Mouse (Mus musculus): ENCODE data around the gene Zcchc14.

Zcchc14 gene

DNA sequence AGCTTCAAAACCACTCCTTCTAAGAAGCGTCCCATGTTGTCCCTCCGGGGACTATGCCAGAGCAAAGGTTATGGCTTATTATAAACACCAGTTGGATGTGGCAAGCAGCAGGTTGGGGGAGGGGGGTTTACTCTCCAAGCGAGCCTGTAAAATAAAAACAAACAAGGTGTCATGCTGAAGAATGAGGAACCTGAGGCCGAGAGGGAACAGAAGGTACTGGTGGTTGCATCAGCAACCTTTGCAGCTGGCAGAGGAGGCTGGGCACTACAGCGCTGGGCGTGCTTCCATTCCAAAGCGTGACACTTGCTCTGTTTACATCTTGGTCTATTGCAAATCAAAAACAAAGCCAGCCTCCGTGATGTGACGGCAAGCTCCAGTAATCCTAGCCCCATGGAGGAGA lies 72.2 kb downstream of the Zcchc14 start:
- no peak for DNase-seq

DNA sequence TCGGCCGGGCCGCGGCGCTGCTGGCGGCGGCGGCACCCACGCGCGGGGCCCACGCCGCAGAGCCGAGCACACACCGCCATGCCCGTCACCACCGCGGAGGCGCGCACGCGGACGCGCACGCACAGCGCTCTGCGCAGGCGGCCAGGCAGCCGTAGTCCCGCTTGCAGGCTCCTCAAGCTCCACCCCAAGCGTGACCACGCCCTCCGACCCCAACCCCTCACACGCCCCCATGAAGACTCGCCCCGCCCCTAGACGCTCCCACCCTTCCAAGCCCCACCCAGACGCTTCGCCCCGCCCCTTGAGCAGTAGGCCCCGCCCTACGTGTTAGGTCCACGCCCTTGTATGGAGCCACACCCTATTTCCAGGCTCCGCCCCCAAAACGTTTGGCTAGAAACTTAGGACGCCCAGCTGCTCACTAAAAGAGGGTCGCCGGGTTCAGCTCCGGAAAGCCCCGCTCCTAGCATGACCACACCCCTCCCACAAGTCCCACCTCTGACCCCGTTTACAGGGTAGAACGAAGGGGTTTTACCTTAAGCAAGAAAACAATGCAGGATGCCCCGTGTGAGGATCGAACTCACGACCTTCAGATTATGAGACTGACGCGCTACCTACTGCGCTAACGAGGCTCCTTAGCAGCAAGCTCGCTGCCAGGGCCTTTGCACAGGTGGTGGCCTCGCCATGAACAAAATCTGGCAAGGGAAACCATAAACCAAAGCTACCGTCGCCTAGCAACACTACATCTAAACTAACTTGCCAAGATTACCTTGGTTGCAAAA lies 73.8 kb downstream of the Zcchc14 start, which contains the start of gene Fbxo31:
TSS of gene Fbxo31 (minus strand) at position 131 of the 776 bp plus-strand sequence.
- DNase-seq = peak; percentile 97

DNA sequence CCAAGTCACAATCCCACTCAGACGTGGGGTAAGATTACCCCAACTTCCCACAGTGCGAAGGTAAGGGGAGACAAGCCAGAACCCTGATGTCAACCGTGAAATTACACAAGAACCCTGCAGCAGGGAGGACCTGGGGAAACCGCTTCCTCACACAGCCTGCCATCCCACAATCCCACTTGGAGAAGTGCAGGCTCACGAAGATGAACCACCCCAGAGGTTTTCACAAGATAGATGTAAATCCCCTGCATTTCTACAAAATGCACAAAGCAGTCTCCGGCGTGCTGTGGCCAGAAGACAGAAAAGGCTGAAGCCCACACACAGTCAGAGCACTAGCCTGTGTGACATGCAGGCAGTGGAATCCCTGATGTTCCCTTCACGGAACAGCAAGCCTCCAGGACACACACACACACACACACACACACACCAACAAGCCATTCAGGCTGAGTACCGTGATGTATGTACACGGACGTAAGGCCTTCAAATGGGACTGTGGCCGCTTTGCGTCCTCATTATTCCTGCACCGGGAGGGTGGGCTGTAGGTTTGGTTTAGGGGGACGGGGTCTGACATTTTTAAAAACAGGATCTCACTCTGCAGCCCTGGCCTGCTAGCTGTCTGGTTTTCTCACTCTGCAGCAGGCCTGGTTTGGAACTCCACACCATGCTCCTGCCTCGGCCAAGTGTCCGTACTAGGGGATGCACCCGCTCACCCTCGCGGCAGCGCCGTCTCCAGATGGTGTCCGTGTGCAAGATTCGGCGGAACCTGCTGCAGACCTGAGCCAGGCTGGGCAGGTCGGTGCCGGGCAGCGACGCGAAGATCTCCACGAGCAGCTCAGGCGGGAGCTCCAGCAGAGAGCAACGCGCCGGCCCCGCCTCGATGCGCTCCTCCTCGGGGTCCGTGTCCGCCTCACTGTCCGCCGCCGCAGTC lies 74.7 kb downstream of the Zcchc14 start:
- DNase-seq = no peak

DNA sequence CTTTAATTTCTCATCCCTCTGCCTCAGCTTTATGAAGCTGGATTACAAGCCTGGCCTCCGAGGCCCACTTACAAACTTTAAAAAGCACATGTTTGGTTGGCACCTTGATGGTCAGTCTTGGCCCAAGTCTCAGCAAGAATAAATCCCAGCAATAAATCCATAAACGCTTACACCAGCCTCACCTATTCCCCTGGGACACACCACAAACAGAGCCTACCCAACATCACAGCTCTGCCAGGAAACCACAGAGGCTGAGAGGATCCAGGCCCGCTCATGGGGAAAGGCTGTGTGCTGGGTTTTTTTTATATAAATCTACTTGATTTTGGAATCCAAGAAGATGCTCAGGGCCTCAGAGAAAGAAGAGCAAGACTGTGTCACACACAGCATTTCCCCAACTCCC lies 77.0 kb downstream of the Zcchc14 start:
- DNase-seq = no peak

DNA sequence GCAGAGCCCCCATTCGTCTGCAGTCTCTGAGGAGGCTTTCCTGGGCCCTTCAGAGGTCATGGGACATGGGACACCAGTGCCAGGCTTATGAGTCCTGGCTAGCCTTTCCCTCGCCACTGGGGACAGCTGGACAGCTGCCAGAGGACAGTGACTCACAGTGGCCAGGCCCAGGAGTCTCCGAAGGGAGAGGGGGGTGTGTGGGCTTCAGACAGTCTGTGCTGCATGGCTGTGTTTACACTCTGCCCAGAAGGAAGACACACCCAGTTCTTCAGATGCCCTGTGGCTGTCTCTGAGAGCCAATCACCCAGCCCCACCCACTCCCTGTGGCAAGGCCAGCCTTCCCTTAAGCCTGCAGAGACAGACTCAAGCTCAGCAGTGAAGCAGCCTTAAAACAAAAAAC lies 79.4 kb downstream of the Zcchc14 start:
- peak; percentile 73 for DNase-seq

DNA sequence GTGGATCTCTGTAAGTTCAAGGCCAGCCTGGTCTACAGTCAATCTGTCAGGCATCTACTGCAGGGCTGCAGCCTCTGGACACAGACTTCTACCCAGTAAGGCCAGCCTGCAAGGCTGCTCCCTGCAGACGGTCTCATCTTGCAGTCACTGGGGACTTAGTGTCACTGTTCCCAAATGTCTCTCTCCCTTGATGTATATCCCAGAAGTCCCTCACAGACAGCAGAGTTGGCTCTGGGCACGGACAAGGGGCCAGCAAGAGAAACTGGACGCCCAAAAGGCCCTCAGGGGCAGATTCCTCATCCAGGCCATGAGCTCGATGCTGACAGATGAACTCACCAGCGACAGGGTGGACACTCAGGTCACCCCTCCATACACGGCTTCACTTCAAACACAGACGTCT lies 80.6 kb downstream of the Zcchc14 start:
- no peak for DNase-seq

DNA sequence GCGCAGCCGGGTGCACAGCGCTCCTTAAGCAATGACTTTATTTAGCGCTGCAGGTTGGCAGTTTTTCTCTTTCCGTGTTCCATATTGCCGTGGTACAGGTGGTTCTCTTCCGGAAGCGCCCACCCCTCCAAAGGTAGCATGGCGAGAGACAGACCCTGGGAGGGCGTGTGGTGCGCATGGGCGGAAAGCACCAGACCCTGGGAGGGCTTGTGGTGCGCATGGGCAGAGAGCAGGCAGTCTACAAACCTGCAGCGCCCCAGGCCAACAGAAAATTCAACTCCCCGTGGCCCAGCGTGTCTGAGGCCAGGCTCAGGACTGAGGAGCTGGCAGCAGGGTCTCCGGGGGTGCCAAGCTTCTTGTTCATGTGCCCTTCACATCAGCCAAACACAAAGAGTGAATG lies 81.9 kb downstream of the Zcchc14 start:
- no peak for DNase-seq

DNA sequence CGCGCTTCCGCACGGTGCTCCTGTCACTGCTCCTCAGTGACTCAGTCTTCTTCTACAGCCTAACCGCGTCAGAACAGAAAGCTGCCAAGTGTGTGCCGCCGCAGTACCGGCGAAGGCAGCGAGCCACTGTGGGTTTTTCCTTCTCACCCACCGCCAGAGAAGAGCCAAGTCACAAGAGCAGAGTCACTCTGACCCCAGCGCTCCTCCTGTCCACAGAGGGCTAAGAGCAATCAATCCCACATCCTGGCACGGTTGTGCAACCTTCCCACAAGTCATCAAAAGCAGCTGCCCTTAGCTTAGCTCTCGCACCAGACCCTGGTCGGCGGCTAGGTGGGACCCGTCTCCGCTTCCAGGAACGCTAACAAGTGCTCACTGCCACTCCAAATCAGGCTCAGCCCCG lies 82.4 kb downstream of the Zcchc14 start:
- DNase-seq = no peak

DNA sequence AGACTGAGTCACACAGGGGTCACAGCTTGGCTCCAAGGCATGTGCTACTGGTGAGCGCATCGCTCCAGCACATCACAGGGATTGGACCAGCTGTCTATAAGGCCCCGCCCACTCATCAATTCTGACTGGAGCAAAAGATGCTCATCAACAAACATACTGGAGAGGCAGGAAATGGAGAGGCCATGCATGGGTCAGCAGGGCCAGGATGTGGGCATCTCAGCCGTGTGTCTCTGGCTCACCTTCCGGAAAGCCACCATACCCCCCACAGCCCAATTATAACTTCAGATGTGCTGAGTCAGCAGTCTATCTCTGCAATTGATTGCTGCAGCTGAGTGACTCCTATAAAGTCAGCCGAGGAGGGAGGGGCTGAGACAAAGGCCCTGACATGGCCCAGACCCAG lies 84.4 kb downstream of the Zcchc14 start:
- DNase-seq = no peak

DNA sequence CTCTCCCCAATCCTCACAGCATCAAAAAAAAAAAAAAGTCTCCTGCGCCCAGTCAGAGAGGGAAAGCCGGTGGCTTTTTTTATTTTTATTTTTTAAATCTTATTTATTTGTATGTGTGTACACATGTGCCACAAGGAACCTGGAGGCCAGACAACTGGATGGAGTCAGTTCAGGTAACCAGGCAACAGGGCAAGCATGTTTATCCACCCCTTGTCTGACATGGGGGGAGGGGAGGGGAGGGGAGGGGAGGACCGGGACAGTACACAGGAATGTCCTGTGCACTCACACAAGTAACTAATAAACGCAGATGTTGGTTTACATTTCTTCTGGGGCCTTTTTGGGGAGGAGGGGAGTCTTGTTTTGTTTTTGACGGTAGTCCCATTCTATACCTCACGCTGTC lies 89.0 kb downstream of the Zcchc14 start:
- DNase-seq = no peak

DNA sequence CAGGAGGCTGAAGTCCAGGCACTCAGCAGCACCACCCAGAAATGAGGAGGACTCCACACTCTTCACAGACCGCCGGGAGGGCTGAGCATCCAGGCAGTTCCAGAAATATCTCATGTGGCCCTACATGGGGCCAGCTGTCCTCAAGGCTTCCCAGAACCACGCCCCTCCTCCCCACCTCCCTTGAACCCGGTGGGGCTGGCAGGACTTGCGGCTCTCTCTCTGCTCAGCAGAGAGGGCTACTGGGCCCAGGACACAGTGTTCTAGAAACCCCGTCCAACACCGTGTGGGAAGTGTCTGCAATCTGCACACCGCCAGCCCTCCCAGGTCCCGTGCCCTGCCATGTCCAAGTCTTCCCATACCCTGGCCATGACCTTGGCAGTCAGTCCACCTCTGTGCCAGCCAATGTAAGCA lies 89.8 kb downstream of the Zcchc14 start:
- DNase-seq = no peak

DNA sequence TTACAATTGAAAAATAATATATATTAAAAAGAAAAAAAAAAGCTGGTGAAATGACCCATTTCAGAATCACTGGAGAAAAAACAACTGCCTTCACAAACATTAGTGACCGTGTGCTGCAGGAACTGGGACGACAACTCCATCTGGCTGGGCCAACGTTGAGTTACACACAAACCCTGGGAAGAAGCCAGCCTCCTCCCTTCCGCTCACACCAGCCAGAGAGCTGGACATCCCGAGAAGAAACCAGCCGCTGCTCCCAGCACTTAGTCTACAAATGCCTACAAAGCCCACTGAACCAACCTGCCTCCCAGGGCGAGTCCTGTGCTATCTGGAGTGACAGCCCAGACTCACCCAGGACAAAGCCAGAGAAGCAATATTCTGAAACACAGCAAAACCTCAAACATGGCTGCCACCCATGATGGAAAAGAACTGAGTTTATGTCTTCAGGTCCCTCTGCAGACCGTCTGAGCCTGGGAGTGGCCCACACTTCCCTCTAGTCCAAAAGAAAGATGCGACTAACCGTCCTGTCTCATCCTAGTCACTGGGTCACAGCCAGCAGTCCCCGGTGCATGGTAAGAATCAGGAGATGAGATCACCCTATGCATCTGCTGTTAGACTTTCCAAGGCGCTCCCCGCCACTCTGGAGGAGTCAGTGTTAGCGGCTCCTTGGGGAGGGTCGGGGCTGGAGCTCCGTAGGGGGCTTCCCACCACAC lies 90.9 kb downstream of the Zcchc14 start:
- DNase-seq = no peak

DNA sequence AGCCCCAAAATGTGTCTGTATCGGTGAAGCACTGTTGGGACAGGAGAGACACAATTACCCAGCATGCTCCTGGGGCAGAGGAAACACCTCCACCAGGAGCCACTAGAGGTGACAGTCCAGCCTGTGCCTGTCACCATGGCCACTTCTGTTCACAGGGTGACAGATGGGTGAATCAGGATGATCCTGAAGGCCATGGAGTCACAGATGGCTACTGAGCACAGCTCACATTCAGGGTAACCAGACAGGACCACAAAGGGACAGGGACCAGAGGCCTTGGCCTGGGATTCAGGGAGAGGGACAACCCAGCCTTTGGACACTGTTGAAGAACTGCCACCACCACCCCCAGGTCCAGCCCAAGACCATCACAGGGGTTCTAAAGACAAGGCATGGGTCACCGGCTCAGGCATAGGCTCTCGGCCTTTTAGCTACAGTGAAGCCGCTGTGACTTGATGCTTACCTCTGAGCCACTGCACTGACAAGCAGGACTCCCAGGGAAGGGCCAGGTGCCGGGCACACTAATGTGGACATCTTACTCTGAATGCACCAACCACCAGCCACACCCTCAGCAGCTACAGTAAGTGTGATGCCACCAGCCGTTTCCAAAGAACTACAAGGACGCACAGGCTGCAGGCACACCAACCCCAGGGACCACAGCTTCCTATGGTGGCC lies 92.1 kb downstream of the Zcchc14 start:
- peak; percentile 43 for DNase-seq

DNA sequence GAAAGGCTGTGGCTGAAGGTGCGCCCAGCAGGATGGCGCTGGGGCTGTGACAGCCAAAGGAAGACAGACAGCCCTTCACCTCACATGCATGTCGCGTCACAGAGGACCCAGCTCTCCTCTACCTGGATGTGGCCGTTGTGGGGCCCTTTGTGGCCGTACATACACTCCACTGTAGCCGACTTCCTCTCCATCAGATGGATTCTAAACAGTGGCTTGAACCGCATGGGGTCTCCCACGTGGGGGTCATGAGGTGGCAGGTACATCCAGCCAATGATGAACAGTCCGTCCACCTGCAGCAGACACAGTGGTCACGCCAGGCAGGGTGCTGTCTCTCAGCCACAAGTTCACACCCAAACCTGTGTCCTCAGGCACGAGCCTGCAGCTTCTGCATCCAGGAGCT lies 92.9 kb downstream of the Zcchc14 start:
- no peak for DNase-seq

DNA sequence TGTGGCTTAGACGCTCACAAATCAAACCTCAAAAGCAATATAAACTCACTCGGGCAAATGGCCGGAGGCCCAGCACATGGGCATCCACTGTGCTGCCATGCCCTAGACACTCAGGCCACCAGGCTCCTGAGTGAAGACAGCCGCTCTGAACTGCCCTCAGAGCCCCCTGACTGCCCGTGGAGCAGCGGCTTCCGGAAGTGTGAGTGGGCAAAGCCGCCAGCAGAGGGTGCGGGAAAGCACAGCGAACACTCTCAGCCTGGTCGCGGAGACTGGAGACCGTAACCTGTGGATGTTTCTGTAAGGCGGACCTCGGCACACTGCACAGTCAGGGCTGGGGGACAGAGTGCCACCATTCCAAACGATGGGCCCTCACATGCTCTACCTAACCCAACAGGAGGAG lies 94.2 kb downstream of the Zcchc14 start:
- DNase-seq = peak; percentile 16

DNA sequence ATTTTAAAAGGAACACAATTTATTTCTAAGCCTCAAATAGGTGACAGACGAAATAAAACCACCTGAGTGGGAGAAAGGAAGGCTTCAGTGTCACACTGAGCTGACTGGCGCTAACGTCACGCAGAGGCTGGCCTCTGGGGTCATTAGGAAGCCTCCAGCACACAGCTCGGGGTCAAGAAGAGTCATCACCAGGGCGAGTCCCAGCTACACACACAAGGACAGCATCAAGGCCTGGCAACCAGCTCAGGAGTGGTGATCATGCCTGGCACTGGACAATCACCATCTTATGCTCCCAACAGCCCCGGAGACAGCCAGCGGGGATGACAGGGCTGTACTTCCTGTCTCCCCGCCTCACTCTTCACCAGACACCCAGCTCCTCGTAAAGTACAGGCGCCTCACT lies 95.0 kb downstream of the Zcchc14 start:
- peak; percentile 10 for DNase-seq

DNA sequence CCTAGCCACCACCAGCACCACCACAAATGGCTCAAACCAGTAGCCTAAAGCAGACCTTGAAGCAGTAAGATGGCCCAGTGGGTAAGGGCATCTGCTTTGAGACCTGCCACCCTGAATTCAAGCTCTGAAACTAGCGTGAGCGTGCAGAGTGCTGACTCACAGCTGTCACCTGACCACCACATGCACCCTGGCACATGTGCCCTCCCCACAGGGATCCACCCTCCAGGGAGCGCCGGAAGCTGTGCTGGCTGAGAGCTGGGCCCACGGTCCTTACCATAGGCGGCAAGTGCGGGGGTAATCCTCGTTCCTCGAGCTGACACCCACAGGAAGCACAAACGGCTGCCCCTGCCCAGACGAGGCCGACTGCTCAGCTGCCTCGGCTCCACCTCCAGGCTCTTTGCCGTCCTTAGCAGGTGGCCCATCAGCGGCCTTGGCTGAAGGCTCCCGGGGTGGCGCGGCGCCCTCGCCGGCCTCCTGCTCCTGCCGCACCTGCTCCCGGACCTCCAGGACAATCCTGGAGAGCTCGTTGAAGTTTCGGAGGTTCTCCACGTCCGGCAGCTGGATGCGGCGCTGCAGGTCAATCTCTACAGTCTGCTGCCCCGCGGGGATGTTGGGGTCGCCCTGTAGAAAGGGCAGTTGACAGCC lies 98.7 kb downstream of the Zcchc14 start:
- DNase-seq = peak; percentile 4

DNA sequence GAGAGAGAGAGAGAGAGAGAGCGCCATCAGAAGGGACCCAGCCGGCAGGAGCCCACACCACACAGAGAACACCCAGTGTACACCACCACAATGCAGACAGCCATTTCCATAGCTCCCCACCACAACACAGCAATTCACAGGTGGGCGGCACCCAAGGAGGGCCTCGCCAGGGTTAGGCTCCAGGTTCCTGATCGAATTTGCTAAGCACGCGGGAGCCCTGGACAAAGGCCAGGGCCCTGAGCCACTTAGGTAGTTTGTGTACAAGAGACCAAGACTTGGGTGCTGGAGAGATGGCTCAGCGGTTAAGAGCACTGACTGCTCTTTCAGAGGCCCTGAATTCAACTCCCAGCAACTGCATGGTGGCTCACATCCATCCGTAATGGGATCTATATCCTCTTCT lies 100.2 kb downstream of the Zcchc14 start:
- DNase-seq = no peak

DNA sequence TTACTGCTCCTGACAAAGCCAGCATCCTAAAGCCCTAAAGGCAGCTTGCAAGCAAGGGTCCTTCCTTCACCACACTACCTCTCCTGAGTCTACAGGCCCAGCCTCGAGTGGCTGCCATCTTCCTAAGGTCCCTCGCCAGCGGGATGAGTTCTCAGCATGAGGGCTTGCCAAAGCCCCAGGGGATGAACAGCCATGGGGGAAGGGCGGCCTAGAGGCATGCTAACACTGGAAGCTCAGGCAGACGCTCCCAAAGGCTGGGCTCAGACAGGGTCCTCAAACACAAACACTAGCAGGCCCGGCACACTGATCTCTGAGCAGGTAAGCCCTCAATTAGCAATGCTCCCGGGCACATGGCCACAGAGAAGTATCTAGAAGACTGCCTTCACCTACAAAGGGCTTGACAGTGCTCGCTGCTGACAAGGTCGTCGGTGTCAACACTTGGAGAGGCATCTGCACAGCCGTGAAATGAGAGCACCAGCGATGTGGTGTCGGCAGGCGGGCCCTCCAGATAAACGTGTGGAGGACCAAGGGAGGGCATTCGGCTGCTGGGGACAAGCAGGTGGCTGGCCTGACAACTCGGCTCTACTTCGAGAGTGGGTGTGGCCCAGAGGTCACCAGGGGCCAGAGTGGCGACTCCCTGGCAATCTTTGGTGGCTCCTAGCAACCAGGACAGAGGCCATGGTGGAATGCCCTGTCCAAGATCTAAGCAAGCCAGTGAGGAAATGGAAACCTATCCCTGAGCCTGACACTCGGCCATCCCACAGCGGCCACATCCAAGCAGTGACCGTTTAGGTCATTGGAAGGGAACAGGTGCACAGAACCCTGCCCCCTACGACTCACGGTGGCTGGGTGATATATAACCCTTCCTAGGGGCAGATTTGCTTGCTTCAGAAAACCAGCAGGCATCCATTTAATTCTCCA lies 101.4 kb downstream of the Zcchc14 start:
- DNase-seq = no peak

DNA sequence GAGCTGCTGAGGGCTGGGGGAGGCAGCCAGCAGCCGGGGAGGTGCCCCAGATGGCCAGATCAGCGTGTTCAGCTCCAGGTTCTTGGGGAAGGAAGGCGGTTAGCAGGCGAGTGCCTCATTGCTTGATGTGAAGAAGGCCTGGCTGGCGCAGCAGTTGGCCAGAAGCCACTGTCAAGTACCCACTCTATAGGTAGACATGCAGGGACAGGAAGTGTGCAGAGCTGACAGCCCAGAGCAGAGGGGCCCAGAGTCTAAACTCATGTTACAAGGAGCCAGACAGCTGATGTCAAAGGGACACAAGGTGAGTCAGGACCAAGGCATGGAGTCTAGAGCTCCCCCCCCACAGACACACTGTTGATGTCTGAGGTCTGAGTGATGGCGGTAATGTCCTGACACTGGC lies 102.6 kb downstream of the Zcchc14 start:
- DNase-seq = no peak
